Mouse (Mus musculus) c-Kit-positive CD71-negative TER-119-negative erythroid progenitor cells, embryonic 14.5 days (primary cell): ENCODE measurements around the gene Ttbk2.

Experiments used
- DNase-seq: peaks from one replicate; pipeline ENCODE4 v3.0.0-alpha.2; 2013; ENCODE audit warnings: low read depth

The Ttbk2 gene

DNA sequence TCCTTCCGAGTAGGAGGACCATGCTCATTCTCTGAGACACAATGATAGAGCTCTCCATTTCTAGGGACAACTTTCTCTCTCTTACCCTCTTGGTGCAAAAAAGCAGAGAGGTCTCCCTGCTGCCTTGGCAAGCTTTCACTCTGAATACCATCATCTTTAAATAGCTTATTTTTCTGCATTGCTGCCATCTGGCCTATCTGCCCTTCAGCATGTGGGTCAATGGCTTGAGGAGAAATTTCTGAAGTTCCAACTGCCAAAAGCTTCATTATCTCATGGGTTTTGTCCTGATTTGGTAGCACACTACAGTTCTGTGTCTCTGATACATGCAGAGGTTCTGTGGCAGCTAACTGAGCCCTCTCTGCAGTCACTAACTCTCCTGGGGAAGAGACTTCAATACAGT lies 104.9 kb downstream of the Ttbk2 start:
- DNase-seq: no peak

DNA sequence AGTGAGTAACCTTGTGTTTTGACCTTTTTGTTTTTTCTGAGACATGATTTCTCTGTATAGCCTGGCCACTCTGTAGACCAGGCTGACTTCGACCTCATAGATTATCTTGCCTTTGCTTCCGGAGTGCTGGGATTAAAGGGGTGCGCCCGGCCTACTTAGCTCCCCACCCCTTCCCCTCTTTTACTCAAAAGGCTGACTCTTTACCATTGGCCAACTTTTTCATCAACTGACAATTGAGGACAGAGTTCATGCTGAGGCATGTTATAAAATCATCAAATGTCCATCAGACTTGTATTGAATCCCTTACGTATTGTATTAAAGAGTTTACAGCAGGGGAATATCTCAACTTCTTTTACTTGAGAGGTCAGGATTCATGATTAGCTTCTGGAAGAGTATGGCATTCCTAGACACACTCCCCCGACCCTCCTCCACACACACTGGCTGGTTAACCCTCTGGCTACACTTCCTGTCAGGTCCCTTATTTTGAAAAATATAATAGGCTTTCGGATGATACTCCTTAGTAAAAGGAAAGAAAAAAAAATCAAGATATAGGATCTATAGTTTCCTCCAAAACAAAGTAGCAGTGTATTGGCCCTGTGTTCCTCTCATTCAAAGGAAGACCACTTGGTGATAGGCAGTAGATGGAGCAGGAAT lies 118.4 kb downstream of the Ttbk2 start:
- DNase-seq: no peak

- peak; percentile 85 for DNase-seq
Observed at GRCm38 (mm10) chr2:120731167-120731862, 119.1 kb downstream of the Ttbk2 start.

DNA sequence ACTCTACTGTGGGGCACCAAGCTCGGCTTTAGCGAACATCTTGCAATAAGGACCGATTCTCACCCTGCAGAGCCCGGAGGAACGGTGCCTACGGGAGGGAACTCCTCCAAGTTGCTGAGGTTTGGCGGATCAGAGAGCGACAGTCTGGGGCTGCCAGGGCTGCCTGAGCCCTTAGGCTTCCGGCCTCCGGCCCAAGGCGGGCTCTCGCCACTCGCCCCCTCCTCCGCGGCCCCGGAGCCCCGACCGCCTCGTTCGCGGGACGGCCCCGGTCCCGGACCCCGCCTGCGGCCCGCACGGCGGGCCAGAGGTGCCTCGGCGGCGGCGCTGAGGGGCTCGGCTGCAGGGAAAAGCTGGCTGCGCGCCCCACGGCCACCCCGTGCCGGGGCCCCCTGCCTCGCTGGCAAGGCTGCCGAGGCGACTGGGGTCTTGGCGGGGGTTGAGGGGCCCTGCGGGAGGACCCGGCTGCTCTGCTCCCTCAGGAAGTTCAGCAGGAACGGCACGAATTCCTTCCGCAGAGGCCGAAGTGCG lies 119.7 kb downstream of the Ttbk2 start:
- DNase-seq: no peak

- no peak for DNase-seq
Observed at GRCm38 (mm10) chr2:120729775-120730585, 120.4 kb downstream of the Ttbk2 start.

DNA sequence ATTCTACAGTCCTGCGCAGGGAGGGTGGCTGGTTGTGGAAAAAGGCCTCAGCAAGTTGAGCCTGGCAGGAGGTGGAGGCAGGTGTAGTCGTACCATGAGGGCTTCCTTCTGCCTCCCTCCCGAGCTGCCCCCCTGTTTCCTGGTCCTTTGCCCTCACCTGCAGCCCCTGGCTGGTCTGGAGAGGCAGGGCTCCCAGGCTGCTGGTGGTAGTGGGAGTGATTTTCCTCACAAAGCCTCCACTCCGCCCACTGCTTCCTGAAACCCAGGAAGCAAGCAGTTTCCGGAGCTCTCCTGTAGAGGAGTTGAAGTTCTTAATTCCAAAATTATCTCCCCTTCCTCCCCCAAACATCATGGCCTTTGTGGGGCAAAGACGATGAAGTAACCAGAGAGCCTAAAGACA lies 126.2 kb downstream of the Ttbk2 start:
- DNase-seq: no peak

- DNase-seq: no peak
Observed at GRCm38 (mm10) chr2:120723621-120724020, 126.8 kb downstream of the Ttbk2 start.

DNA sequence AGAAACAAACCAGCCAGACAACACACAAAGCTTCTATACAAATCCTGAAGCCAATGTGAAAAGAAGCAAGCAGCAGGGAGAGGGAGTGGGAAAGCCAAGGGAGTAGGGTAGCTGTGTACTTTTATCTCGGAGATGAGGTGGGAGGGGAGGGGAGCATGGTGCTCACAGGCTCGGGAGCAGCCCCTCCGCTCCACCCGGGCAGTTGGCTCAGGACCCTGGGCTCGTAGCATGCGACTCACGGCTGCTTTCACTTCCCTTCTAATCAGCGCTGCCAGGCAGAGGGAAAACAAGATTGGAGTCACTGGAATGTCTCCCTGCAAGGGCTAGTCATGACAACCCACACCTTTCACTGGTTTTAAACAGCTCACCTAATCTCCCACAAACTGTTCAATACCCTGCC lies 127.9 kb downstream of the Ttbk2 start:
- DNase-seq: no peak

DNA sequence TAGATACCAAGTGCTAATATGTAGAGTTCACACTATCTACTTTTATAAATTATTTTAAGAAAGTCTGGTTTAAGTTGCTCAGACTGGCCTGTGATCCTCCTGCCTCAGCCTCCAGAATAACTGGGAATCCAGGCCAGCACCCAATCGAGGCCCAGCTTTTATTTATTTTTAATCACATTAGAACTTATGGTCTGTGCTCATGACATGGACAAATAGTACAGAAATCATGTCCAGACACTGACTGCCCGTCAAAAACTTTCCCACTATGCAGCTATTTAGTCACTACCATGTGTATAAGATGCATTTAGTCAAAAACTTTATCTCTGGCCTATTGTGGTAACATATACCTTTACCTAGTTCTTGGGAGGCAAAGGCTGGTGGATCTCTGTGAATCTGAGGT lies 128.5 kb downstream of the Ttbk2 start:
- DNase-seq: no peak

- no peak for DNase-seq
Observed at GRCm38 (mm10) chr2:120720821-120721220, 129.6 kb downstream of the Ttbk2 start.

DNA sequence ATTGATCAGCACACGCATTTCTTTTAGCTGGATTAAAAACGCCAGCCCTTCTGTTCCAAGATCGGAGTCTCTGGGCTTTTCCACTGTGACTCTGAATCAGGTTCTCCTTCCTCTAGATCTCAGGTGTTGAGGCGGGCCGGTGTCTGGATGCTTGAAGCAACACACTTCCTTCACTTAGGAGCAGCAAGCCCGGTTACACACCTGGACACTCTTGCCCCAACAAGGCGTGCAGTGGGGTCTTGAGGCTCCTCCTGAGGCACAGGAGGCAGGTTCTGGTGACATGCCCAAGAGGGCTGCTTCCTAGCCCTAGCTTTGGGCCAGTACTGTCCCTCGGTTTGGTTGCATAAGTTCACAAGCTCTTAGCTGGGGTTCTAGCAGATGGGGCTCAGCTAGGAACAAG lies 131.9 kb downstream of the Ttbk2 start:
- no peak for DNase-seq

DNA sequence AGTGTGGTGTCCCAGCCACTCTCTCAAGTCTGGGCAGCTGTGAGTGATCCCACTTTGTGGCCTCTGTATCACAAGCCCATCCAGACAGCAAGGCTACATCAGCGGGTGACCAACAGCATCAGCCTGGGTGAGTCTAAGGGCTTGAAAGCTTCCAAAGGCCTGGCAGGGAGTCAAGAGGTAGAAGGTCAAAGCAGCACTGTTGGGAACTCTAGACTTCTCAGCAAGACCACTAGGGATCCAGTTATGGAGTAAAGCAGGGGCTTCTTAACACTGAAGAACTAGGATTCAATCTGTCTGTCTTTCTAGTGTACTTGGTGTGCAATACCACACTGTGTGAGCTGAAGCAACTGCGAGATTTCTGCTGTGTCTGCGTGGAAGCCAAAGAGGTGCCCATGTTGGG lies 137.0 kb downstream of the Ttbk2 start:
- DNase-seq: no peak

DNA sequence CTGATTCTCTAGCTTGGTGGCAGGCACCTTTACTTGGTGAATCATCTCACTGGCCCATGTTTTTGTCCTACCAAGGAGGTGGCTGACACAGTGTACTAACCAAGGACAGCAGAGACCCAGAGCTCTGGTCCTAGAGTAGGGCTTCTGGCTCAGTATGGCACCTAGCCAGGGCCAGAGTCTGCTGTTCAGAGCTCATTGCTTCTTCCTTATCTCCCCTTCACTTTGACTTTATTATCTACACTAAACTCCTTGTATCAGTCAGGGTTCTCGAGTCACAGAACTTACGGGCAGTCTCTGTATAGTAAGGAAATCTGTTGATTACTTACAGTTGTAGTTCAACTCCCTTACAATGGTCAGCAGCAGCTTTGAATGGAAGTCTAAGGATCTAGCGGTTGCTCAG lies 139.5 kb downstream of the Ttbk2 start:
- no peak for DNase-seq

DNA sequence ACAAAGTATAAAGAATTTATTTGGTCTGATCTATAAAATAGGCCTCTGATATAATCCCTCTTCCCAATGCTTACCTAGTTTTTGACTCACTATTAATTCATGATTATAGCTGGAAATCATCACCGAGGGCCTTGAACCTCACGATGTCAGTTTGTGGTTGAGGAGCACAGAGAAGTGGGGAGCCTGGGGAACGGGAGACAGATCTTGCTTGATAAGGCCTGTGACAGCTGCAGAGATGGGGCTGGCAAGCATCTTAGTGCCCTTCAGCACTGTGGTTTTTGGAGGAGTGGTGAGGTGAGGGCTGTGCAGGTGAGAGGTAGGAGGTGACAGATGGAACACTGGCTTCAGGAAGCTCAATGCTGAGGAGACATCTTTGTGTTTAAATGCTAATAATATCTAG lies 140.2 kb downstream of the Ttbk2 start:
- DNase-seq: no peak

GRCm38 (mm10) chr2:120707041-120707440 lies 143.4 kb downstream of the Ttbk2 start:
- no peak for DNase-seq

GRCm38 (mm10) chr2:120702675-120703074 lies 147.7 kb downstream of the Ttbk2 start:
- DNase-seq: no peak

- DNase-seq: no peak
Observed at GRCm38 (mm10) chr2:120700379-120700885, 150.0 kb downstream of the Ttbk2 start.

GRCm38 (mm10) chr2:120697767-120698166 lies 152.6 kb downstream of the Ttbk2 start:
- DNase-seq: no peak
